27 mouse cellular contexts compared by ENCODE assay signal in the genomic region with DNA sequence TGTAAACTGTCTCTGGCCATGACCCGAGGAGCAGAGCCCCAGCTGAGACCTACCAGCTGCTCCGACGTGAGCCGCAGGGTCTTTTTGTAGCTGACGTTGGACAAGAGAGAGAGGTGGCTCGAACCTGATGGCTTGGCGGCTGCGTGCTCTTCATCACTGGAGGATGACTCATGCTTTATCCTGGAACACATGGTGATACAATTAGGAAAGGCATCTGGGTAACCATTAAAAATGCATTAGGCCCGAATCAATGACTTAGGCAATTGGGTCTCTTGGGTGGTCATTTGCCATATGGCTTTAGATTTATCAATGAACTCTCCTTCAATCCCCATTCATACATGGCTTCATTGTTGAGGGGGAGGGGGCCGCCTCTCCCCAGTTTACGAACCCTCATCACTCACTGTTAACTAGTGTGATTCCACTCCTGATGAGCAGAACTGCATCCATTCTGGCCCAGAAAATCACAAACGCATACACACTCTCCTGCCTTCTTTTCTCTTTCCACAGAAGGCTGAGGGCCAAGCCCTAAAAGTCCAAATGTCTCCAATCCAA.
DNase-seq lines count a peak whose midpoint lies in the region; ATAC-seq lines count a peak whose summit lies in the region.
"Had no signal": no experiment of that assay in that cellular context is flagged by ENCODE, and none has a peak within 500 bp of the region (broad histone marks: within the 10 kb centered on the region; RNA-seq: fewer than 3 reads in every experiment).

No protein-coding gene starts in this region.

- no peak overlapping the region for H3K9ac ChIP-seq in neural tube, embryonic 11.5 days (ENCODE audit: low read length)
- no peak overlapping the region for H3K9ac ChIP-seq in hindbrain, embryonic 14.5 days
- H3K9ac ChIP-seq in neural tube, embryonic 13.5 days = no peak overlapping the region
- H3K9ac ChIP-seq: embryonic facial prominence, embryonic 12.5 days; forebrain, embryonic 12.5 days; heart, embryonic 15.5 days; intestine, embryonic 15.5 days; limb, embryonic 12.5 days; liver, embryonic 12.5 days had no signal

- intact Hi-C loops in heart, postnatal 10 days (cut with DNase I) = no loop called here

- H3K36me3 ChIP-seq in neural tube, embryonic 11.5 days (ENCODE audit: control insufficient read depth, insufficient read depth, low read length) = peaks cover 2% of the 10 kb centered on the region
- peaks cover 81% of the 10 kb centered on the region for H3K36me3 ChIP-seq in hindbrain, embryonic 14.5 days (replicated peaks; ENCODE audit: control insufficient read depth, insufficient read depth)
- peaks cover 74% of the 10 kb centered on the region for H3K36me3 ChIP-seq in neural tube, embryonic 13.5 days

- ATAC-seq in neural tube, embryonic 11.5 days (ENCODE audit: insufficient read depth, low FRiP score, low TSS enrichment) = 0 out of 2 replicates have a peak, but pooled peaks have one; percentile 58
- peak; percentile 70 for ATAC-seq in hindbrain, embryonic 14.5 days (ENCODE audit: low FRiP score)
- ATAC-seq in neural tube, embryonic 13.5 days (ENCODE audit: low read depth) = peak; percentile 80
- ATAC-seq: activated CD4-positive, CD25-positive, alpha-beta regulatory T cell, adult 4 months; intestine, embryonic 15.5 days; liver, embryonic 12.5 days had no signal

- peak; percentile 49 for DNase-seq in neural tube, embryonic 11.5 days (ENCODE audit: low spot score)
- no peak for DNase-seq in neural tube, embryonic 10.5 days (ENCODE audit: extremely low spot score, low spot score)
- peak; percentile 27 for DNase-seq in embryo, embryonic 11 days
- peak; percentile 42 for DNase-seq in hindbrain, embryonic 14.5 days (ENCODE audit: low spot score)
- DNase-seq in right cerebral cortex, postnatal 10 days (ENCODE audit: low spot score in 2 of 2) = no peak
- DNase-seq in B cell, adult 2 months = no peak
- no peak for DNase-seq in heart, postnatal 10 days
- DNase-seq: adrenal gland, adult 8-10 months; cerebellum, adult 2 months; gastrocnemius, postnatal 25 days; heart, postnatal 4 days; kidney, adult 8-10 months; kidney, postnatal 10 days; lung, adult 18-20 months; lung, postnatal 14 days; right cerebral cortex, postnatal 25 days; spleen, adult 18-20 months; thymus, postnatal 14 days had no signal

- no peaks in the 10 kb centered on the region for H3K27me3 ChIP-seq in neural tube, embryonic 11.5 days (ENCODE audit: control insufficient read depth, insufficient read depth, low read length)
- H3K27me3 ChIP-seq in hindbrain, embryonic 14.5 days (ENCODE audit: control insufficient read depth, insufficient read depth, low read length) = no peaks in the 10 kb centered on the region
- no peaks in the 10 kb centered on the region for H3K27me3 ChIP-seq in neural tube, embryonic 13.5 days
- H3K27me3 ChIP-seq: embryonic facial prominence, embryonic 12.5 days; forebrain, embryonic 12.5 days; heart, embryonic 15.5 days; intestine, embryonic 15.5 days; limb, embryonic 12.5 days; liver, embryonic 12.5 days had no signal

- WGBS in neural tube, embryonic 11.5 days = 53% methylated on average over 12 of the region's 12 CpGs
- WGBS in hindbrain, embryonic 14.5 days = 46% methylated on average over 12 of the region's 12 CpGs
- 33% methylated on average over 12 of the region's 12 CpGs for WGBS in neural tube, embryonic 13.5 days

- no peaks in the 10 kb centered on the region for H3K9me3 ChIP-seq in neural tube, embryonic 11.5 days (ENCODE audit: control insufficient read depth, low read length)
- no peaks in the 10 kb centered on the region for H3K9me3 ChIP-seq in hindbrain, embryonic 14.5 days (ENCODE audit: control insufficient read depth, low read length)
- H3K9me3 ChIP-seq in neural tube, embryonic 13.5 days = no peaks in the 10 kb centered on the region
- H3K9me3 ChIP-seq: embryonic facial prominence, embryonic 12.5 days; forebrain, embryonic 12.5 days; heart, embryonic 15.5 days; intestine, embryonic 15.5 days; limb, embryonic 12.5 days; liver, embryonic 12.5 days had no signal

- H3K4me2 ChIP-seq in neural tube, embryonic 11.5 days (ENCODE audit: low read depth) = no peak overlapping the region
- H3K4me2 ChIP-seq in hindbrain, embryonic 14.5 days (replicated peaks) = no peak overlapping the region
- no peak overlapping the region for H3K4me2 ChIP-seq in neural tube, embryonic 13.5 days
- H3K4me2 ChIP-seq: embryonic facial prominence, embryonic 12.5 days; forebrain, embryonic 12.5 days; heart, embryonic 15.5 days; intestine, embryonic 15.5 days; limb, embryonic 12.5 days; liver, embryonic 12.5 days had no signal

- no peak overlapping the region for H3K27ac ChIP-seq in neural tube, embryonic 11.5 days (ENCODE audit: low read depth, low read length)
- no peak overlapping the region for H3K27ac ChIP-seq in hindbrain, embryonic 14.5 days
- no peak overlapping the region for H3K27ac ChIP-seq in neural tube, embryonic 13.5 days (replicated peaks)
- H3K27ac ChIP-seq: embryonic facial prominence, embryonic 12.5 days; forebrain, embryonic 12.5 days; heart, embryonic 15.5 days; intestine, embryonic 15.5 days; limb, embryonic 12.5 days; liver, embryonic 12.5 days had no signal

- no peak overlapping the region for H3K4me3 ChIP-seq in neural tube, embryonic 11.5 days (ENCODE audit: low read depth, low read length)
- H3K4me3 ChIP-seq in hindbrain, embryonic 14.5 days (replicated peaks; ENCODE audit: low read length) = no peak overlapping the region
- H3K4me3 ChIP-seq in neural tube, embryonic 13.5 days = no peak overlapping the region
- H3K4me3 ChIP-seq: embryonic facial prominence, embryonic 12.5 days; erythroblast, embryonic 14.5 days; forebrain, embryonic 12.5 days; heart, embryonic 15.5 days; intestine, embryonic 15.5 days; limb, embryonic 12.5 days; liver, embryonic 12.5 days had no signal

- 0 out of 2 replicates have a peak, but pooled peaks cover 5% of the 10 kb centered on the region for H3K4me1 ChIP-seq in neural tube, embryonic 11.5 days (ENCODE audit: control insufficient read depth, insufficient read depth, low read length)
- no peaks in the 10 kb centered on the region for H3K4me1 ChIP-seq in hindbrain, embryonic 14.5 days (replicated peaks; ENCODE audit: control insufficient read depth, insufficient read depth, low read length)
- H3K4me1 ChIP-seq in neural tube, embryonic 13.5 days (replicated peaks) = peaks cover 32% of the 10 kb centered on the region
- H3K4me1 ChIP-seq: embryonic facial prominence, embryonic 12.5 days; intestine, embryonic 15.5 days; liver, embryonic 12.5 days had no signal

Comparison
In these comparisons a context has a peak if more than half of its experiments do, and no peak if none do; other contexts are left out.
1. DNase-seq: peak in neural tube, embryonic 11.5 days (single experiment), embryo, embryonic 11 days (single experiment) and hindbrain, embryonic 14.5 days (single experiment); none in neural tube, embryonic 10.5 days (single experiment), right cerebral cortex, postnatal 10 days (0 of 2), B cell, adult 2 months (0 of 2) and heart, postnatal 10 days (0 of 2).
2. Peak in every context shown above with its lines, with median percentiles within 50 percentile points of each other: ATAC-seq.